Mouse (Mus musculus): ENCODE results near the gene Pde10a. TPM values are rescaled to one million over a fixed set of nuclear protein-coding genes. Genes with fewer than 3 reads are reported as not detected.
A peak's percentile ranks its signal among the peaks of the same experiment; 100 is the strongest.

Pde10a gene
- total RNA-seq, 1 experiment: 2.6 TPM

- no peaks in the 10 kb centered on the region for H3K9me3 ChIP-seq (ENCODE audit: control insufficient read depth, insufficient read depth, low read depth, low read length)
- DNase-seq (ENCODE audit: low read depth, low spot score): no peak
- in situ Hi-C loops (cut with MboI; ENCODE audit: low sequenced_read_pairs in 2 of 2, unreplicated experiment in 2 of 2): no loop called here
Observed at GRCm38 (mm10) chr17:8538102-8538501, 12.9 kb downstream of the Pde10a start.

DNA sequence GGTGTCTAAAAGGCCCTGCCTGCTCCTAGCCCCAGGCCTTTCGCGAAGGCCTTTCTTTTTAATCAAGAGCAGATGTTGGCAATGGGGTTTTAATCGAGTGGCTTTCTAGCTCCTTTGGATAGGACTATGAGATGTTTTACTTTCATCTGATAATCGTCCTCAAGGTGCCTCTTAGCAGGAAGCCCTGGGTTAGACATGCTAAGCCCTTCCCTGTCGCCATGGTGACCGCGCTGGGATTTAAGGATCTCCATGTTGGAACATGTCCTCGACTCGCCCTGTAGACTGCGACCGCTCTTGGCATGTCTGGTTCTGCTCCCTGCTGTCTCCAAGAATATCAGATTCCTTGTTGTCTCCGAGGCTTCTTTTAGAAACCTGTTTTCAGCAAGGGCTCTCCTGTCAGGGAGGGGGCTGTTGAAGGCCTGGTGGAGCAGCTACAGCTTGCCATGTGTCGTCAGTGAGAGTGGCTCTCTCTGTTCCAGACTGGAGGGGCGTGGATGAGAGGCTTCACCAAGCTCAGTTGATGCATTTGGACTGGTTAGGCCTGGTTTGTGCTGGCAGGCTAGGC lies 16.9 kb downstream of the Pde10a start:
- no peak overlapping the region for H3K9ac ChIP-seq (ENCODE audit: insufficient read depth, low read depth, low read length, poor library complexity, severe bottlenecking)
- DNase-seq (ENCODE audit: low read depth, low spot score): no peak

More at GRCm38 (mm10) chr17:8538102-8538501, 12.9 kb downstream of the Pde10a start:
- no peak overlapping the region for H3K27ac ChIP-seq (ENCODE audit: insufficient read depth, low read depth, low read length, poor library complexity, severe bottlenecking)
- H3K4me1 ChIP-seq (ENCODE audit: control insufficient read depth in 2 of 2, insufficient read depth in 2 of 2, low read length in 2 of 2, poor library complexity in 1 of 2): no peaks in the 10 kb centered on the region
- H3K9ac ChIP-seq (ENCODE audit: insufficient read depth, low read depth, low read length, poor library complexity, severe bottlenecking): no peak overlapping the region
- no peaks in the 10 kb centered on the region for H3K36me3 ChIP-seq (ENCODE audit: control insufficient read depth, insufficient read depth, low read length, poor library complexity, severe bottlenecking)
- no peak overlapping the region for H3K4me3 ChIP-seq (ENCODE audit: insufficient read depth in 1 of 2, low read depth in 1 of 2, low read length in 2 of 2, poor library complexity in 1 of 2, severe bottlenecking in 1 of 2)
- no peak for TF ChIP-seq HCFC1 (IDR thresholded peaks at IDR 0.05; ENCODE audit: borderline replicate concordance, insufficient read depth, low read length)
- TF ChIP-seq ZNF384 (IDR thresholded peaks at IDR 0.05; ENCODE audit: low read depth, low read length): no peak
- no peak for TF ChIP-seq ZC3H11A (IDR thresholded peaks at IDR 0.05; ENCODE audit: borderline replicate concordance, low read depth, low read length)
- TF ChIP-seq MAFK (IDR thresholded peaks at IDR 0.05; ENCODE audit: insufficient read depth, low read depth, low read length): no peak
- no peak for TF ChIP-seq CHD2 (IDR thresholded peaks at IDR 0.05; ENCODE audit: low read depth, low read length)

DNA sequence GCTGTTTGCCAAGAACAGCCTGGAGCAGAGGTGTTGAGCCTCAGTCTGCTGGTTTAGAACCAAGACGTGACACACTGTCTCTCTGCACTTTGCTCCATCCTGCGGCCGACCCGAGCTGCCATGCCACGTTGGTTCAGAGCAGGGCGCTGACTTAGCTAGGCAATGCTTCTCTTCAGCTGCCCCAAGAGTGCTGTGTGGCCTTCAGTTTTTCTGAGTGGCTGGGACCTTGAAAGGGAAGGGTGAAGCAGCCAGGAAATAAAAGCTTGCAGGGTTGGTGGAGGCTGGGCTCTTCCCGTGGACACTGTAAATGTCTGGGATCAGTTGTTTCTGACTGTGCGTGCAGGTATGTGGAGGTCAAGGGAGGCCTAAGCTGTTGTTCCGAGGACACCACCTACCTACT lies 21.2 kb downstream of the Pde10a start:
- Histone ChIP-seq H3K9me3 (ENCODE audit: control insufficient read depth, insufficient read depth, low read depth, low read length) (no peaks in the 10 kb centered on the region), H3K36me3 (ENCODE audit: control insufficient read depth, insufficient read depth, low read length, poor library complexity, severe bottlenecking) (no peaks in the 10 kb centered on the region), H3K4me3 (ENCODE audit: insufficient read depth in 1 of 2, low read depth in 1 of 2, low read length in 2 of 2, poor library complexity in 1 of 2, severe bottlenecking in 1 of 2) (no peak overlapping the region), H3K9ac (ENCODE audit: insufficient read depth, low read depth, low read length, poor library complexity, severe bottlenecking) (no peak overlapping the region), H3K27ac (ENCODE audit: insufficient read depth, low read depth, low read length, poor library complexity, severe bottlenecking) (no peak overlapping the region), H3K4me1 (ENCODE audit: control insufficient read depth in 2 of 2, insufficient read depth in 2 of 2, low read length in 2 of 2, poor library complexity in 1 of 2) (no peaks in the 10 kb centered on the region)
- TF ChIP-seq HCFC1 (IDR thresholded peaks at IDR 0.05; ENCODE audit: borderline replicate concordance, insufficient read depth, low read length) (no peak), ZNF384 (IDR thresholded peaks at IDR 0.05; ENCODE audit: low read depth, low read length) (no peak), ZC3H11A (IDR thresholded peaks at IDR 0.05; ENCODE audit: borderline replicate concordance, low read depth, low read length) (no peak), CHD2 (IDR thresholded peaks at IDR 0.05; ENCODE audit: low read depth, low read length) (no peak), MAFK (IDR thresholded peaks at IDR 0.05; ENCODE audit: insufficient read depth, low read depth, low read length) (no peak)
- in situ Hi-C loops (cut with MboI; ENCODE audit: low sequenced_read_pairs in 2 of 2, unreplicated experiment in 2 of 2): no loop called here
- no peak for DNase-seq (ENCODE audit: low read depth, low spot score)

More for the DNA sequence above, 16.9 kb downstream of the Pde10a start:
- TF ChIP-seq MAFK (IDR thresholded peaks at IDR 0.05; ENCODE audit: insufficient read depth, low read depth, low read length): no peak
- no peak for TF ChIP-seq CHD2 (IDR thresholded peaks at IDR 0.05; ENCODE audit: low read depth, low read length)
- no peak for TF ChIP-seq ZC3H11A (IDR thresholded peaks at IDR 0.05; ENCODE audit: borderline replicate concordance, low read depth, low read length)
- TF ChIP-seq ZNF384 (IDR thresholded peaks at IDR 0.05; ENCODE audit: low read depth, low read length): no peak
- in situ Hi-C loops (cut with MboI; ENCODE audit: low sequenced_read_pairs in 2 of 2, unreplicated experiment in 2 of 2): no loop called here
- Histone ChIP-seq H3K27ac (ENCODE audit: insufficient read depth, low read depth, low read length, poor library complexity, severe bottlenecking) (peak overlapping the region; percentile 24; the same call in 1 of the 2 replicates), H3K9me3 (ENCODE audit: control insufficient read depth, insufficient read depth, low read depth, low read length) (no peaks in the 10 kb centered on the region), H3K36me3 (ENCODE audit: control insufficient read depth, insufficient read depth, low read length, poor library complexity, severe bottlenecking) (no peaks in the 10 kb centered on the region), H3K4me1 (ENCODE audit: control insufficient read depth in 2 of 2, insufficient read depth in 2 of 2, low read length in 2 of 2, poor library complexity in 1 of 2) (no peaks in the 10 kb centered on the region), H3K4me3 (ENCODE audit: insufficient read depth in 1 of 2, low read depth in 1 of 2, low read length in 2 of 2, poor library complexity in 1 of 2, severe bottlenecking in 1 of 2) (no peak overlapping the region)

DNA sequence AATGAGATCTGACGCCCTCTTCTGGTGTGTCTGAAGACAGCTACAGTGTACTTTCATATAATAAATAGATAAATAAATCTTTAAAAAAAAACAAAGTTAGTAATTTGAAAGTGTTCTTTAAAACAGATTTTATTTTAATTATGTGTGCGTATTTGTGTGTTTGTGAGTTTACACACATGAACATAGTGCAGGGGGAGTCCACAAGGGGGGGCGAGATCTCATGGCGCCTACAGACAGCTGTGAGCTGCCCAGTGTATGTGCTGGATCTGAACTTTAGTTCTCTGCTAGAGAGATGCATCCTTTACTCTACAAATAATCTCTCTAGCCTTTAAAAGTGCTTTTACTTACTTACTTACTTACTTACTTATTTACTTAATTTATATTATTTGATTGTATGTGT lies 23.6 kb downstream of the Pde10a start:
- H3K27ac ChIP-seq (ENCODE audit: insufficient read depth, low read depth, low read length, poor library complexity, severe bottlenecking): no peak overlapping the region
- TF ChIP-seq ZC3H11A (IDR thresholded peaks at IDR 0.05; ENCODE audit: borderline replicate concordance, low read depth, low read length) (no peak), CHD2 (IDR thresholded peaks at IDR 0.05; ENCODE audit: low read depth, low read length) (no peak), HCFC1 (IDR thresholded peaks at IDR 0.05; ENCODE audit: borderline replicate concordance, insufficient read depth, low read length) (no peak), MAFK (IDR thresholded peaks at IDR 0.05; ENCODE audit: insufficient read depth, low read depth, low read length) (no peak), ZNF384 (IDR thresholded peaks at IDR 0.05; ENCODE audit: low read depth, low read length) (no peak)
- DNase-seq (ENCODE audit: low read depth, low spot score): no peak
- no peak overlapping the region for H3K9ac ChIP-seq (ENCODE audit: insufficient read depth, low read depth, low read length, poor library complexity, severe bottlenecking)
- H3K36me3 ChIP-seq (ENCODE audit: control insufficient read depth, insufficient read depth, low read length, poor library complexity, severe bottlenecking): no peaks in the 10 kb centered on the region
- in situ Hi-C loops (cut with MboI; ENCODE audit: low sequenced_read_pairs in 2 of 2, unreplicated experiment in 2 of 2): no loop called here
- H3K4me3 ChIP-seq (ENCODE audit: insufficient read depth in 1 of 2, low read depth in 1 of 2, low read length in 2 of 2, poor library complexity in 1 of 2, severe bottlenecking in 1 of 2): no peak overlapping the region
- H3K9me3 ChIP-seq (ENCODE audit: control insufficient read depth, insufficient read depth, low read depth, low read length): no peaks in the 10 kb centered on the region
- no peaks in the 10 kb centered on the region for H3K4me1 ChIP-seq (ENCODE audit: control insufficient read depth in 2 of 2, insufficient read depth in 2 of 2, low read length in 2 of 2, poor library complexity in 1 of 2)

GRCm38 (mm10) chr17:8551641-8552040 lies 26.5 kb downstream of the Pde10a start:
- DNase-seq (ENCODE audit: low read depth, low spot score): no peak
- Histone ChIP-seq H3K9ac (ENCODE audit: insufficient read depth, low read depth, low read length, poor library complexity, severe bottlenecking) (no peak overlapping the region), H3K4me1 (ENCODE audit: control insufficient read depth in 2 of 2, insufficient read depth in 2 of 2, low read length in 2 of 2, poor library complexity in 1 of 2) (no peaks in the 10 kb centered on the region), H3K4me3 (ENCODE audit: insufficient read depth in 1 of 2, low read depth in 1 of 2, low read length in 2 of 2, poor library complexity in 1 of 2, severe bottlenecking in 1 of 2) (no peak overlapping the region), H3K36me3 (ENCODE audit: control insufficient read depth, insufficient read depth, low read length, poor library complexity, severe bottlenecking) (no peaks in the 10 kb centered on the region), H3K27ac (ENCODE audit: insufficient read depth, low read depth, low read length, poor library complexity, severe bottlenecking) (no peak overlapping the region), H3K9me3 (ENCODE audit: control insufficient read depth, insufficient read depth, low read depth, low read length) (no peaks in the 10 kb centered on the region)
- no peak for TF ChIP-seq MAFK (IDR thresholded peaks at IDR 0.05; ENCODE audit: insufficient read depth, low read depth, low read length)
- no peak for TF ChIP-seq CHD2 (IDR thresholded peaks at IDR 0.05; ENCODE audit: low read depth, low read length)
- TF ChIP-seq ZC3H11A (IDR thresholded peaks at IDR 0.05; ENCODE audit: borderline replicate concordance, low read depth, low read length): no peak
- no peak for TF ChIP-seq HCFC1 (IDR thresholded peaks at IDR 0.05; ENCODE audit: borderline replicate concordance, insufficient read depth, low read length)
- in situ Hi-C loops (cut with MboI; ENCODE audit: low sequenced_read_pairs in 2 of 2, unreplicated experiment in 2 of 2): no loop called here

Data from ES-E14 (cell line).